Mouse (Mus musculus): ENCODE results near the gene Larp1b. TPM values are rescaled to one million over a fixed set of nuclear protein-coding genes. Genes with fewer than 3 reads are reported as not detected.
A peak's percentile ranks its signal among the peaks of the same experiment; 100 is the strongest.

Gene Larp1b
- total and polyA plus RNA-seq, 2 experiments from 2014 or later = 20.7 to 35.4 TPM

DNA sequence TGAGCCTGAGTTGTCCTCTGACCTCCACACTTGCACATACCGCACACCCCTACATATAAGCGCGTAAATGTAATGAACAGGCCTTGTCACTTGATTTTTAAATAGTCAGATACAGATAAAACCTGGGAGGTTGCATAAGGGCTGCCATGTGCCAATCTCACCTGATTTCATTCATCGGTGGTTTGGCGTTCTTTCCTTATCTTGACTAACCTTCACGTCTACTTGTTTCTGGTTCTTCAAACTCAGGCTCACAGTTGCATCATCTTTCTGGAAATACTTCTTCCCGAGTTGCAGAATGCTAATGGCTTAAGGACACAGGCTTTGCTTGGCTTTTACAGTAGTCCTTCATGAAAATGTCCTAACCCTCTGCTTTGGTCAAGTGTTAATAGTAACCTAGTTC is 71.1 kb downstream of the Larp1b start:
- no peak overlapping the region for H3K4me3 ChIP-seq (ENCODE audit: low read depth, low read length)
- WGBS = 73% methylated on average over 7 of the region's 7 CpGs
- DNase-seq (ENCODE audit: low spot score) (no peak), ATAC-seq (ENCODE audit: insufficient read depth, low read depth) (no peak)
- no peak overlapping the region for H3K9ac ChIP-seq (replicated peaks; ENCODE audit: low read depth, low read length)
- no peaks in the 10 kb centered on the region for H3K4me1 ChIP-seq (ENCODE audit: control insufficient read depth, insufficient read depth)
- TF ChIP-seq CTCF (IDR thresholded peaks at IDR 0.05; ENCODE audit: low read depth) (no peak), EP300 (IDR thresholded peaks at IDR 0.05; ENCODE audit: low read depth) (no peak)
- H3K27ac ChIP-seq (ENCODE audit: low read depth) = no peak overlapping the region
- H3K36me3 ChIP-seq (replicated peaks; ENCODE audit: control insufficient read depth, insufficient read depth, low read length) = no peaks in the 10 kb centered on the region
- no peaks in the 10 kb centered on the region for H3K9me3 ChIP-seq (replicated peaks; ENCODE audit: control insufficient read depth, low read length)
- H3K4me2 ChIP-seq (ENCODE audit: low read depth, low read length) = no peak overlapping the region
- no peaks in the 10 kb centered on the region for H3K27me3 ChIP-seq (ENCODE audit: control insufficient read depth, insufficient read depth, low read length)

DNA sequence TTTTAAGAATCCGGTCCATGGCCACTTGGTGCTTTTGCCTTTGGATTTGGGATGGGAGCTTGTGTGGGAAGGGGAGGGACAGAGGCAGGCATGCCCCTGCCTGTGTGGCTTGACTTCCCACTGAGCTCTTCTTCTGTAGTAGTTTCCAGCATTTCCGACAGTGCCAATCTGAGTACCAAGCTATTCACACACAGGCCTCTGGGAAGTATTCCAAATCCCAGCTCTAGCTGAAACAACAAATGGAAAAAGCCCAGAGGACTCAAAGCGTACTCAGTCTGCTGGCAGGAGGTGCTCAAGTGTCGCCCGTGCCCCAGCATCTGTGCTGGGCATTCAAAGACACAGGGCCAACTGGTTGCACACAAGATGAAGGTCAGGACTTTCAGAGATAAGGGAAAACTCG is 72.4 kb downstream of the Larp1b start:
- no peak overlapping the region for H3K27ac ChIP-seq (ENCODE audit: low read depth)
- no peaks in the 10 kb centered on the region for H3K36me3 ChIP-seq (replicated peaks; ENCODE audit: control insufficient read depth, insufficient read depth, low read length)
- no peak overlapping the region for H3K9ac ChIP-seq (replicated peaks; ENCODE audit: low read depth, low read length)
- H3K9me3 ChIP-seq (replicated peaks; ENCODE audit: control insufficient read depth, low read length) = no peaks in the 10 kb centered on the region
- 38% methylated on average over 6 of the region's 6 CpGs for WGBS
- H3K4me2 ChIP-seq (ENCODE audit: low read depth, low read length) = no peak overlapping the region
- DNase-seq (ENCODE audit: low spot score) = peak; percentile 46
- no peaks in the 10 kb centered on the region for H3K4me1 ChIP-seq (ENCODE audit: control insufficient read depth, insufficient read depth)
- H3K4me3 ChIP-seq (ENCODE audit: low read depth, low read length) = no peak overlapping the region
- ATAC-seq (ENCODE audit: insufficient read depth, low read depth) = no peak
- no peaks in the 10 kb centered on the region for H3K27me3 ChIP-seq (ENCODE audit: control insufficient read depth, insufficient read depth, low read length)
- TF ChIP-seq EP300 (IDR thresholded peaks at IDR 0.05; ENCODE audit: low read depth) = no peak
- TF ChIP-seq CTCF (IDR thresholded peaks at IDR 0.05; ENCODE audit: low read depth) = no peak

DNA sequence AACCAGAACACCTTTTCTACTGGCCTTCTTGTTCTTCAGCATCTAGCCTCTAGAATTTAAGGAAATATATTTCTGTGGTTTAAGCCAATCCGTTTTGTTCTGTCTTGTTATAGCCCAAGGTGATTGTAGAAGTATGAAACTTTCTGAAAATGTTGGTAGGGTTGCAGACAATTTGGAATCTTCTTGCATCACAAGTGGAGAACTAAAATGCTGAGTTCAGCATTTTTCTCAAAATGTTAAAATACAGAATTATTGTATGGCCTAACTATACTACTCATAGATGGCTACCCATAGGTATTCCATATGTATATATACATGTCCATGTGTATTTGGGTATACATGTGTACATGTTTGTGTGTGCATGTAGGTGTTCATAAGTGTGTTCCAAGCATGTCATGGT is 81.1 kb downstream of the Larp1b start:
- H3K9ac ChIP-seq (replicated peaks; ENCODE audit: low read depth, low read length) = no peak overlapping the region
- no peak overlapping the region for H3K27ac ChIP-seq (ENCODE audit: low read depth)
- 0 out of 2 replicates have a peak, but pooled peaks cover 3% of the 10 kb centered on the region for H3K36me3 ChIP-seq (replicated peaks; ENCODE audit: control insufficient read depth, insufficient read depth, low read length)
- 83% methylated on average over 1 of the region's 1 CpGs for WGBS
- TF ChIP-seq EP300 (IDR thresholded peaks at IDR 0.05; ENCODE audit: low read depth) (no peak), CTCF (IDR thresholded peaks at IDR 0.05; ENCODE audit: low read depth) (no peak)
- H3K4me1 ChIP-seq (ENCODE audit: control insufficient read depth, insufficient read depth) = no peaks in the 10 kb centered on the region
- no peak overlapping the region for H3K4me2 ChIP-seq (ENCODE audit: low read depth, low read length)
- no peak overlapping the region for H3K4me3 ChIP-seq (ENCODE audit: low read depth, low read length)
- DNase-seq (ENCODE audit: low spot score) = no peak
- H3K9me3 ChIP-seq (replicated peaks; ENCODE audit: control insufficient read depth, low read length) = no peaks in the 10 kb centered on the region
- no peak for ATAC-seq (ENCODE audit: insufficient read depth, low read depth)
- no peaks in the 10 kb centered on the region for H3K27me3 ChIP-seq (ENCODE audit: control insufficient read depth, insufficient read depth, low read length)

DNA sequence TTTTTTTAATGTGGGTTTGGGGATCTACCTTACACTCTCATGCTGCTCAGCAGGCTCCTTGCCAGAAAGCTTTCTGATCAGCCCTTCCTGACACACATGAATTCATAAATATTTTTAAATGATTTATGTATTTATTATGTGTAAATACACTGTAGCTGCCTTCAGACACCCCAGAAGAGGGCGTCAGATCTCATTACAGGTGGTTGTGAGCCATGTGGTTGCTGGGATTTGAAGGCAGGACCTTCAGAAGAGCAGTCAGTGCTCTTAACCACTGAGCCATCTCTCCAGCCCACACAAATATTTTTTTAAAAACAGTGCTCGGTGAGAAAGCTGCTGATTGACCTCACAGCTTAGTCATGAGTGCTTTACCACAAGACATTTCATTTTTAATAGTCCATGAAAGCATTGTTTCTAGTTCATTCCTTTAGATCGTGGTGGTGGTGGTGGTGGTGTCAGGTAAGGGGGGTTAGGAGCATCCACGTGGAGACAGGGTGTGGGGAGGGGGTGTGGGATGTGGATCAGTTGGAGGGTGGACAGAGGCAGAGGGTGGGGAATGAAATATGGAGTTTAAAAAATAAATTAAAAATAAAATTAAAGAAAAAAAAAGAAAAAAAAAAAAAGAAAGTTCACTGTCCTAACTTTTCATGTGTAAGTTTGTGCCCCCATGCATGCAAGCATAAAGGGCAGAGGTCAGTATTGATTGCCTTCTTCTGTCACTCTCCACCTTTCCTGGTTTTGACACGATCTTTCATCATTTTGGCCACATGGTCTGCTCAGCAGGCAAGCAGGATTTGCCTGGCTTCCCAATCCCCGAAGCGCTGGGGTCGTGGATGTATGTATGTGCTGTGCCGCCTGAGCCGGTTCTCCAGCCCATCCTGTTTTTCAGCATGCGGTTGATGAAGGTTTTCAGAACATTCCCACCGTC is 81.9 kb downstream of the Larp1b start:
- H3K27me3 ChIP-seq (ENCODE audit: control insufficient read depth, insufficient read depth, low read length) = no peaks in the 10 kb centered on the region
- TF ChIP-seq EP300 (IDR thresholded peaks at IDR 0.05; ENCODE audit: low read depth) = no peak
- TF ChIP-seq CTCF (IDR thresholded peaks at IDR 0.05; ENCODE audit: low read depth) = no peak
- H3K4me1 ChIP-seq (ENCODE audit: control insufficient read depth, insufficient read depth) = no peaks in the 10 kb centered on the region
- 0 out of 2 replicates have a peak, but pooled peaks cover 3% of the 10 kb centered on the region for H3K36me3 ChIP-seq (replicated peaks; ENCODE audit: control insufficient read depth, insufficient read depth, low read length)
- no peak overlapping the region for H3K27ac ChIP-seq (ENCODE audit: low read depth)
- H3K4me3 ChIP-seq (ENCODE audit: low read depth, low read length) = no peak overlapping the region
- no peak overlapping the region for H3K4me2 ChIP-seq (ENCODE audit: low read depth, low read length)
- H3K9me3 ChIP-seq (replicated peaks; ENCODE audit: control insufficient read depth, low read length) = no peaks in the 10 kb centered on the region
- DNase-seq (ENCODE audit: low spot score) = no peak
- ATAC-seq (ENCODE audit: insufficient read depth, low read depth) = no peak
- WGBS = 82% methylated on average over 12 of the region's 12 CpGs
- no peak overlapping the region for H3K9ac ChIP-seq (replicated peaks; ENCODE audit: low read depth, low read length)

DNA sequence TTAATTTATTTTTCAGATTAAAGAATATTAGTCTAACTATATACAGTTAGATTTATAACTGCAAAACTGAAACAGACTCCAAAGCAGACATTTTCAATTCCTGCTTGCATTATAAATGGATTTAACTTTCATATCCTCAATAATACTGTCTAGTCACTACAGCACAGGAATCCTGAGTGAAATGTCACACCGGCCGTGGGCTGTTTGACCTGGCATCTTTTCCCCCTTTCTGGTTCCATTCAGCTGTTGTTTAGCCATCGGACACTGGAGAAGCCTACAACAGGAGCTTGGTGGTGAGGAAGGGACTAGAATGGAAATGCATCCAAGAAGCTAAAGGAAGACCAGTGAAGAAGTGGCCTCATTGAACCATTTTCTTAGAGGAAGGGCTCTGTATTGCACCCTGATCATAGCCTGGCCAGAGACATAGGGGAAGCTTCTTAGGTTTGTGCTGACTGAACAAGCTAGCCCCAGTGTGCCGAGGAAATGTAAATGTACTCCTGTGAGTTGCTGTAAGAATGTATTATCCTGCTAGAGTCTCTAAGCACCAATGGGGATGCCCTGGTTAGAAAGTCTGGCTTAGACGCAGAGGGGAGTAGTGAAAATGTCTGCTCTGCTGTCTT is 88.8 kb downstream of the Larp1b start:
- Histone ChIP-seq H3K36me3 (replicated peaks; ENCODE audit: control insufficient read depth, insufficient read depth, low read length) (0 out of 2 replicates have a peak, but pooled peaks cover 3% of the 10 kb centered on the region), H3K9me3 (replicated peaks; ENCODE audit: control insufficient read depth, low read length) (no peaks in the 10 kb centered on the region), H3K27ac (ENCODE audit: low read depth) (no peak overlapping the region), H3K9ac (replicated peaks; ENCODE audit: low read depth, low read length) (no peak overlapping the region), H3K4me2 (ENCODE audit: low read depth, low read length) (no peak overlapping the region), H3K4me3 (ENCODE audit: low read depth, low read length) (no peak overlapping the region), H3K4me1 (ENCODE audit: control insufficient read depth, insufficient read depth) (no peaks in the 10 kb centered on the region), H3K27me3 (ENCODE audit: control insufficient read depth, insufficient read depth, low read length) (no peaks in the 10 kb centered on the region)
- 81% methylated on average over 5 of the region's 5 CpGs for WGBS
- TF ChIP-seq EP300 (IDR thresholded peaks at IDR 0.05; ENCODE audit: low read depth) (no peak), CTCF (IDR thresholded peaks at IDR 0.05; ENCODE audit: low read depth) (no peak)
- no peak for DNase-seq (ENCODE audit: low spot score)
- ATAC-seq (ENCODE audit: insufficient read depth, low read depth) = no peak

Measured in heart, postnatal 0 days (tissue).